Mouse (Mus musculus) heart, adult 2 months (tissue): ENCODE results near the gene Hoxb4.

Experiments used
- CTCF ChIP-seq: fragments of 200-600 bp; IDR thresholded peaks from 2 replicates; pipeline ENCODE4 v1.8.1; 2022; ENCODE audit warnings: antibody characterized with exemption, mild to moderate bottlenecking, moderate library complexity
- POLR2A ChIP-seq: fragments of 200-500 bp; IDR thresholded peaks from 2 replicates; pipeline ENCODE4 v1.6.1; 2011; ENCODE audit warnings: mild to moderate bottlenecking, low read depth, low read length, control low read depth; ENCODE audit not compliant: insufficient read depth

GRCm38 (mm10) chr11:96285771-96286738 lies 32.0 kb upstream of the Hoxb4 start, which contains the start of gene Hoxb7:
- TF ChIP-seq POLR2A (no peak), CTCF (no peak)
